Mouse (Mus musculus) ES-E14 (cell line): ENCODE measurements around the gene Gm16867. TPM values are rescaled to one million over a fixed set of nuclear protein-coding genes. Genes with fewer than 3 reads are reported as not detected.
"Not testable (repeated sequence)": the region's sequence is repeated elsewhere in the genome, so short reads cannot be mapped to it uniquely, and the experiment has no call there.

Source experiments
- DNase-seq: peaks from one replicate; pipeline ENCODE4 v3.0.0-alpha.2; 2013; ENCODE audit warnings: low read depth, low spot score
- H3K27ac ChIP-seq: 2 replicates; pipeline ENCODE4 v1.5.1; 2012; ENCODE audit warnings: low read depth, mild to moderate bottlenecking, low read length, moderate library complexity, mixed read lengths; ENCODE audit not compliant: poor library complexity, insufficient read depth, severe bottlenecking
- H3K36me3 ChIP-seq: 2 replicates; pipeline ENCODE4 v1.6.1; 2012; ENCODE audit warnings: mild to moderate bottlenecking, low read length, moderate library complexity, mixed read lengths; ENCODE audit not compliant: control insufficient read depth, poor library complexity, insufficient read depth, severe bottlenecking
- H3K4me1 ChIP-seq, 2 experiments: fragments of 150-350 bp in 1 of 2; sonication (generic) in 1 of 2; 2 replicates each; pipeline ENCODE4 v1.6.1; 2012; ENCODE audit warnings: low read length in 2 of 2, mild to moderate bottlenecking in 1 of 2, mixed read lengths in 1 of 2; ENCODE audit not compliant: control insufficient read depth in 2 of 2, insufficient read depth in 2 of 2, poor library complexity in 1 of 2
- H3K4me3 ChIP-seq, 2 experiments: fragments of 150-350 bp in 1 of 2; sonication (generic) in 1 of 2; 2 replicates each; pipeline ENCODE4 v1.5.1; 2012; ENCODE audit warnings: low read length in 2 of 2, low read depth in 1 of 2, mild to moderate bottlenecking in 1 of 2, mixed read lengths in 1 of 2; ENCODE audit not compliant: insufficient read depth in 1 of 2, poor library complexity in 1 of 2, severe bottlenecking in 1 of 2
- H3K9ac ChIP-seq: 2 replicates; pipeline ENCODE4 v1.6.1; 2012; ENCODE audit warnings: low read depth, mild to moderate bottlenecking, low read length, mixed read lengths; ENCODE audit not compliant: poor library complexity, insufficient read depth, severe bottlenecking
- H3K9me3 ChIP-seq: fragments of 150-350 bp; sonication (generic); 2 replicates; pipeline ENCODE4 v1.6.1; 2012; ENCODE audit warnings: low read depth, mild to moderate bottlenecking, low read length; ENCODE audit not compliant: control insufficient read depth, insufficient read depth
- in situ Hi-C, 2 experiments: fragments of 600-800 bp; cut with MboI; formaldehyde crosslinking; loops; one replicate each; pipeline ENCODE4 v1.15.1; 2025; ENCODE audit warnings: low sequenced_read_pairs in 2 of 2, inconsistent platforms in 1 of 2; ENCODE audit not compliant: unreplicated experiment in 2 of 2
- total RNA-seq: library from RNA; depleted of rRNA; stranded (reverse); fragments of 300-350 nt; gene quantifications from 2 replicates; pipeline ENCODE4 v1.2.3, GENCODE M21; 2012

The Gm16867 gene
- total RNA-seq, 1 experiment, result not detected

DNA sequence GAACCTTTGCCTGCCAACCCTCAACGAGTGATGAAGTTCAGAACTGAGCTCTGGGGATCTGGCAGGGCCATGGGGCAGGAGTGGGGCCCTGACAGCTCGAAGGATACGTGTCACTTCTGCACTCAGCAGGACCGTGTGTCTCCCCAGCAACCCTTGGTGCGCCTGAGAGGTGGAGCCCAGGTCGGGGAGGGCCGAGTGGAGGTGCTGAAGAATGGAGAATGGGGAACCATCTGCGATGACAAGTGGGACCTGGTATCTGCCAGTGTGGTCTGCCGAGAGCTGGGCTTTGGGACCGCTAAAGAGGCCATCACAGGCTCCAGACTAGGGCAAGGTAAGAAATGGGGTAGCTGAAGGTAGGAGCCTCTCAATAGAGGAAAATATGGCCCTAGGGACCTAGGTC lies 54.3 kb downstream of the Gm16867 start:
- in situ Hi-C loops, DNase-seq, H3K36me3 ChIP-seq, H3K4me3 ChIP-seq, H3K27ac ChIP-seq, H3K4me1 ChIP-seq, H3K9me3 ChIP-seq, H3K9ac ChIP-seq: not testable (repeated sequence)

DNA sequence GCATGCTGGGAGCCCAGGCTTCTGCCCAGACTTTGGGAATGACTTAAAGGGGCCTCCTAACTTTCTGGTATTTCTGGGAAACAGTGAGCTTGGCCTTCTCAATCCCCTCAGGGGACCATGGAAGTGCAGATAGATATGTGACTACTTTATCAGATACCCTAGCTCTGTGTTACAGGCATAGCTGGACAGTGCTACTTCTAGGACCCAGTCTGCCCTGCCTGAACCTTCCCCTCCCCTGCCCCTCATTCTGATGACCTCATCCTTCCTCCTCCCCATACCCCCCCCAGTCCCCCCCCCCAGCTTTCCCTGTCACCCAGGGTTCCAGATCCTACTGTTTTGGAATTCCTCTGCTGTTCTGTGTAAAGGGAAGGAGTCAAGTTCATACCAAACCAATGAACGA lies 56.2 kb downstream of the Gm16867 start:
- H3K4me1 ChIP-seq, H3K9ac ChIP-seq, H3K27ac ChIP-seq, H3K4me3 ChIP-seq, H3K36me3 ChIP-seq, in situ Hi-C loops, H3K9me3 ChIP-seq, DNase-seq: not testable (repeated sequence)

DNA sequence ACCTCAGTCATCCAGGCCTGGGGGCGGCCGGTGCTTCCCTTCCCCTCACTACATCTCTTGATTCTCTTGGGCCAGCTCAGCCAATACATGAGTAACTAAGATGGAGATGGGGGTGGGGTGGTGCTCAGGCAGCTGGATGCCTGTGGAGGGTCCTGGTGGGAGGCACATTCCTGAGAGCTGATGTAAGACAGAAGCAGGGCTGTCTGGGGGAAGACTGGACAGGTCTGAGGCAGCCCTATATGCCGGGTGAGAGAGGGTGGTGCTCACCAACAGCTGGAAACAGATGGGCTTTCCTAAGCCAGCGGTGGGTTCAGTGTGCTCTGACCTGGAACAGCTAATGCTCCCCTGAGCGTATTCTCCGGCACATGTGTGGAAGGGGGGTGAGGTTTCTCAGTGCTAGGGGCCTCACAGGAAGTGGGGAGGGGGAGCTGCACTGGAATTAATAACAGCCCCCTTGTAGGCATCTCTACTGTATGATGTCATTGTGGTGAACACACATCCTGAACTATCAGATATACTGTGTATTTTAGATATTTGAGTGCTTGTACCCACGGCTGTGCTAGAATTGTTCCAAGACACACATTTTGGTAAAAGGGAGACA lies 60.0 kb downstream of the Gm16867 start:
- H3K9me3 ChIP-seq, H3K4me3 ChIP-seq, H3K27ac ChIP-seq, H3K4me1 ChIP-seq, H3K9ac ChIP-seq, DNase-seq, H3K36me3 ChIP-seq, in situ Hi-C loops: not testable (repeated sequence)

DNA sequence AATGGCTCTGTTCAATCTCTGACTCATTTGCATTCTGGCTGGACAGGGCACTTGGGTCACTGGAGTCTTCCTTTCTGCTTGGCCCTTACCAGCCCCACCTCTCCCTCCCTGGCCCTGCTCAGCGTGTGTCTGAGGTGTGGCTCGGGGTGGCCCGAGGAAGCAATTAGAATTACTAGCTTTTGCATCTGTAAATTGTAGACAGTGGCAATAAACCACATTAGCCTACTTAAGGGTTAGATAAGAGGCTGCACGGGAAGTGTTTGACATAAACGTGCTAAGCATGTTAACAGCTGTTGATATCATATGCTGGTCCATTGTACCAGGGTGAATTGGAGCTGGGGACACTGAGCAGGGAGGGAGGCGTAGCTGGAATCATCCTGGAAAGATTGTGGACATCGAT lies 62.2 kb downstream of the Gm16867 start:
- H3K9me3 ChIP-seq, in situ Hi-C loops, H3K27ac ChIP-seq, DNase-seq, H3K36me3 ChIP-seq, H3K4me1 ChIP-seq, H3K9ac ChIP-seq, H3K4me3 ChIP-seq: not testable (repeated sequence)

DNA sequence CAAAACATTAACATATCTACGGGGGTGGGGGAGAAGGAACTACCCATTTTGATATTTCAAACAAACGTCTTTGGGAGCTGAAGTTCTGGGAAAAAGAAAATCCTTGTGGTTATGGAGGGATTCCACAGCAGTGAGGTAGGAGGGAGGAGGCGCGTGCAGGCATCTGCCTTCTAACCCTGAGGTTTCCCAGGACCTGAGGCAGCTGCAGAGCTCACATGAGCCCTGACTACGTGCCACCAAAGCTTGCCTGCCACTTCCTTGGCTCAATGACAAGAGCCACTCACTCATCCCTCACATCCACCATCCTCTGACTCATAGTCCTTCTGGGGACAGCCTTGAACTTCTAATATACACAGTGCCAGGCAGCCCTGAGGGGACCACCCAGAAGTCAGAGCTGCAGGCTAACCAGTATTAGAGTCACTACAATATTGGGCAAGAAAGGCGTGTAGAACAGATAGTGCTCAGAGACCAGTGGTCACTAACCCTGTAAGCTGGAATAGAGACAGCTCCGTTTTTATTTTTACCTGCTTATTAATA lies 64.4 kb downstream of the Gm16867 start:
- H3K4me1 ChIP-seq, in situ Hi-C loops, H3K27ac ChIP-seq, H3K9ac ChIP-seq, H3K4me3 ChIP-seq, DNase-seq, H3K9me3 ChIP-seq, H3K36me3 ChIP-seq: not testable (repeated sequence)

DNA sequence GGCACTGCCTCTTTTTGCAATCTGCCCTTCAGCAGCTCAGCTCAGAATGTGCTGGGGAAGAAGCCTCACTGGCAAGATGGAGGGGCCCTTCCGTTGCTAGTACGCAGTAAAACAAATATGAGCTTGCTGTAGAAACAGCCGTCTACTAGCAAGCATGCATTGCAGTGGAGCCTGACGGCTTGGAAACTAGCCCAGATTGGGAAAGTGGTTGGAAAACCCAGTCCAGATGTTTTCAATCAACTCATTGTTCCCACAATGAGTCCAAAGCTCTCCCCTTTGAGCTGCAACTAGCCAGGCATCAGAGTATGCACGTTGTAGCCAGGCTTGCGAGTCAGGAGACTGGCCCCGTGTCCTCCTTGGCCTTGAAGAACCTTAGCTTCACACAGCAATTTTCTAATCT lies 82.2 kb downstream of the Gm16867 start:
- in situ Hi-C loops, H3K27ac ChIP-seq, H3K36me3 ChIP-seq, H3K9ac ChIP-seq, DNase-seq, H3K9me3 ChIP-seq, H3K4me1 ChIP-seq, H3K4me3 ChIP-seq: not testable (repeated sequence)

DNA sequence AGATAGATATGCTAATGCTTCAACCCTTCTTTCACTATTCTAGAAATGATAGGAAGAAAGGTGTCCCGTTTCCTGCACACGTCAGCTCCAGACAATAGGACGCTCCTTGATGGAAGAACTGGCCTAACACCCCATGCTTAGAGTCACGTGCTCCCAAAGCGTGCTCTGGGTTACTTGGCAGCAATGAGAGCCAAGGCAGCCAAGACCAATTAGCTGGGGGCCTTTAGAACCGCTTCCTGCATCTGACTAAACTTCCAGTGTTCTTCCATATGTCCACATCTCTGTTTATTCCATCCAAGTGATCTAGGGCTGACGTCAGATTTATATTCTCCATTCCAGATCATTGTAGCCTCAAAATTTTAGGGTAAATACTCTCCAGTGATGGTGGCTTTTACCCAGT lies 85.6 kb downstream of the Gm16867 start:
- not testable (repeated sequence) for H3K4me3 ChIP-seq, H3K36me3 ChIP-seq

More for the DNA sequence above, 85.6 kb downstream of the Gm16867 start:
- H3K4me1 ChIP-seq, H3K9ac ChIP-seq, DNase-seq, H3K9me3 ChIP-seq, in situ Hi-C loops, H3K27ac ChIP-seq: not testable (repeated sequence)
